Mouse (Mus musculus): Measurements from ENCODE around the gene Spink4.

GRCm38 (mm10) chr4:40908261-40908969 is 11.4 kb upstream of the Spink4 start:
- TF ChIP-seq CTCF (IDR thresholded peaks at IDR 0.05; ENCODE audit: low read depth) (no peak), EP300 (IDR thresholded peaks at IDR 0.05; ENCODE audit: low read depth) (no peak)
